Mouse (Mus musculus): ENCODE results near the gene Abhd17b. TPM values are rescaled to one million over a fixed set of nuclear protein-coding genes. Genes with fewer than 3 reads are reported as not detected.
A peak's percentile ranks its signal among the peaks of the same experiment; 100 is the strongest.

Abhd17b gene
- total and polyA plus RNA-seq, 2 experiments from 2014 or later = 55.5 to 58.6 TPM

DNA sequence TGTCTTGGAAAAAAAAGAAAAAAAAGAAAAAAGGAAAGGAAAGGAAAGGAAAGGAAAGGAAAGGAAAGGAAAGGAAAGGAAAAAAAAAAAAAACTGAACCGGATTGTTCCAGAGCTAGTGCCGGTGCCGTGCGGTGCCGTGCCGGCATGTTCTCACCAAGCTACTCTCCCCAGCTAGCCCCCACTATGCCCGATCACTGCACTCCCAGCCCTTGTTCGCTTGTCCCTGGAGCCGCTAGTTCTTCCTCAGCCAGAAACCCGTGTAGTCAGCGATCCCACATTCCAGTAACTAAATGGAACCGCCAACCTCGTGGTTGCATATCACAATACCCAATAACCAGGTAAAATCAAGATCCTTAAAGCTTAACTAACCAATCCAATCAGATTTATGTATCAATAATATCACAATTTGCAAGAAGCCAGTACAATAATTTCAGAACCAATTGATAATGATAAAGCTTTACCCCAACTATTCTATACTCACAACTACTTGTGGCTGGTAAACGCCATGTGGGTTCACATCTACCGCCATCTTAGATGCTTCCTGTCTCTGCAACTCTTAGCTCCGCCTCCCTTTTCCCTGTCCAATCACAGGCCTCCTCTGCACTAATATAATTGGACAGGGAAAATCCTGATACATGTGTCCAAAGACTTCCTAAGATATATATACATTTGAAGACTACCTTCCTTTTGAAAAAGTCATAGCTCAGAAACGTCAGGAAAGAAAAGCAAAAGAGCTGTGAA lies 21.5 kb downstream of the Abhd17b start:
- DNase-seq (ENCODE audit: low spot score) (no peak), ATAC-seq (no peak)
- H3K27ac ChIP-seq = no peak overlapping the region
- TF ChIP-seq CTCF (IDR thresholded peaks at IDR 0.05; ENCODE audit: low read depth) = no peak
- no peak overlapping the region for H3K9ac ChIP-seq (replicated peaks; ENCODE audit: low read length)
- no peaks in the 10 kb centered on the region for H3K9me3 ChIP-seq (ENCODE audit: low read length)
- H3K27me3 ChIP-seq (ENCODE audit: insufficient read depth, low read length) = no peaks in the 10 kb centered on the region
- no peak overlapping the region for H3K4me2 ChIP-seq (ENCODE audit: low read depth, low read length)
- 97% methylated on average over 17 of the region's 17 CpGs for WGBS
- no peak overlapping the region for H3K4me3 ChIP-seq (ENCODE audit: low read length)
- H3K36me3 ChIP-seq (ENCODE audit: insufficient read depth, low read length) = no peaks in the 10 kb centered on the region
- H3K4me1 ChIP-seq (ENCODE audit: insufficient read depth, low read length) = no peaks in the 10 kb centered on the region

DNA sequence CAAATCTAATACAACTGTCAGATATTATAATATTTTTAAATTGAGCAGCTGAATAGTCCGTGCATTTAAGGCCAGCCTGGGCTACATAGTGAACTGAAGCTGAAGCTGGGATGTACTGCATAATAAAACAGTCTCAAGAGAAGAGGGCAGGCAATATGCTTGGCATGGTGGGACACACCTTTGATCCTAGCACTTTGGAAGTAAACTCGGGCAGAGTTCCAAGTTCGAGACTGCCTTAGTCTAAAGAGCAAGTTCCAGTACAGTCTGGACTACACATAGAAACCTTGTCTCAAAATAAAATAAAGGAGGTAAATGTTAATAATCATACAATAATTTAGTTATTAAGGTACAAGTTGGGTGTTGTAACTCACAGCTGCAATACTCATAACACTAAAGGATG lies 27.1 kb downstream of the Abhd17b start:
- H3K4me1 ChIP-seq (ENCODE audit: insufficient read depth, low read length) = no peaks in the 10 kb centered on the region
- no peak overlapping the region for H3K4me3 ChIP-seq (ENCODE audit: low read length)
- TF ChIP-seq CTCF (IDR thresholded peaks at IDR 0.05; ENCODE audit: low read depth) = no peak
- no peak overlapping the region for H3K9ac ChIP-seq (replicated peaks; ENCODE audit: low read length)
- H3K36me3 ChIP-seq (ENCODE audit: insufficient read depth, low read length) = peaks cover 12% of the 10 kb centered on the region
- H3K27ac ChIP-seq = no peak overlapping the region
- no peak overlapping the region for H3K4me2 ChIP-seq (ENCODE audit: low read depth, low read length)
- WGBS = 92% methylated on average over 3 of the region's 3 CpGs
- ATAC-seq (no peak), DNase-seq (ENCODE audit: low spot score) (no peak)
- no peaks in the 10 kb centered on the region for H3K27me3 ChIP-seq (ENCODE audit: insufficient read depth, low read length)
- no peaks in the 10 kb centered on the region for H3K9me3 ChIP-seq (ENCODE audit: low read length)

DNA sequence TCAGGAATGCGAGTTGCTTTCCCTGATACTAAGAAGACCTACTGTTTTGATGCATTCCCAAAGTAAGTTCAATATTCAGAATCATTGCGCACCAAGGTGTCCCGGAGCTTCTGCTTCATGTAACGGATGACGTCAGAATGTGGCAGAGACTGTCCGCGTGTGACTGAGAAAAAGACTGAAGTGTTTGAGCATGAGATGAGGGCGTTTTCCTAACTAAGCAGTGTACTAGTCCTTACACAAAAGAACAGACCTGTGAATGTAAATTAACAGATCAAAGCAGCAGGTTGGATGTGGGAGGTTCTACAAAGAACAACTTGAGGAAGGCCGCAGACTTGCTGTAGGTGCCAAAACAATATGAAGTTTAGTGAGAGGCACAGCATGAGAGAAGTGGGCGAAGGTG lies 28.0 kb downstream of the Abhd17b start:
- 94% methylated on average over 10 of the region's 10 CpGs for WGBS

DNA sequence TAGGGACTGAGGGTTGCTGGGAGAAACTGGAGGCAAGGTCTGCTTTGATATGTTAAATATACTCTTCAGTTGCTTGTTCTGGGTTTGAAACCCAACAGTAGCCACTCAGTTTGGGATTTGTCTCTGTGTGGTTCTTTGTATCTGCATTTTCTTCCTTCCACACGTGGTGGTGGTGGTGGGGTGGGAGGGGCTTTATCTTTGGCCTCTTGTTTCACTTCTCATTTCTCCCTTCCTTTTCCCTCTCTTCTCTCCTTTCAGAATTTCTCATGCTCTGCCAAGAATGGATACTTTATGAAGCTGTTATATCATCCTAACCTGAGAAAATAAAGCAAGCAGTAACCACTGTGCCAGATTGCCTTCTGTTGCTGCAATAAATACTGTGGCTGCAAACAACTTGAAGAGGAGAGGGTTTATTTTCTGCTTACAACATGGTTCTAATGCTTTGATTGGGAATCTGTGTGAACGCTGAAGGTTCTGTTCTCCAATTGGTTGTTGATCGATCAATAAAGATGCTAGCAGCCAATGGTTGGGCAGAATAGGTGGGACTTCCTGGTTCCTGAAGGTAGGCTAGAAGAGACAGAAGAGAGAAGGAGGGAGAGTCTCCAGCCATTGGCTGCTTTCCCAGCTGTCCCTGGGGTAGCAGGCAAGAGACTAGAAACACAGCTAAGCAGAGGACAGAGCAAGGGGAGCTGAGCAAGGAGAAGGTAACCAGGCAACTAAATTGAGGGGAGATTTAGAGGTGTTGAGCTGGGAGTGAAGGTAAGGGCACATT lies 60.5 kb downstream of the Abhd17b start:
- DNase-seq (ENCODE audit: low spot score) = peak; percentile 42
- no peak overlapping the region for H3K4me3 ChIP-seq (ENCODE audit: low read length)

More for the DNA sequence above, 28.0 kb downstream of the Abhd17b start:
- Histone ChIP-seq H3K4me3 (ENCODE audit: low read length) (no peak overlapping the region), H3K9me3 (ENCODE audit: low read length) (no peaks in the 10 kb centered on the region), H3K27ac (no peak overlapping the region), H3K27me3 (ENCODE audit: insufficient read depth, low read length) (no peaks in the 10 kb centered on the region), H3K4me2 (ENCODE audit: low read depth, low read length) (no peak overlapping the region), H3K36me3 (ENCODE audit: insufficient read depth, low read length) (peaks cover 12% of the 10 kb centered on the region), H3K4me1 (ENCODE audit: insufficient read depth, low read length) (no peaks in the 10 kb centered on the region), H3K9ac (replicated peaks; ENCODE audit: low read length) (no peak overlapping the region)
- no peak for TF ChIP-seq CTCF (IDR thresholded peaks at IDR 0.05; ENCODE audit: low read depth)
- no peak for DNase-seq (ENCODE audit: low spot score)
- ATAC-seq = no peak

DNA sequence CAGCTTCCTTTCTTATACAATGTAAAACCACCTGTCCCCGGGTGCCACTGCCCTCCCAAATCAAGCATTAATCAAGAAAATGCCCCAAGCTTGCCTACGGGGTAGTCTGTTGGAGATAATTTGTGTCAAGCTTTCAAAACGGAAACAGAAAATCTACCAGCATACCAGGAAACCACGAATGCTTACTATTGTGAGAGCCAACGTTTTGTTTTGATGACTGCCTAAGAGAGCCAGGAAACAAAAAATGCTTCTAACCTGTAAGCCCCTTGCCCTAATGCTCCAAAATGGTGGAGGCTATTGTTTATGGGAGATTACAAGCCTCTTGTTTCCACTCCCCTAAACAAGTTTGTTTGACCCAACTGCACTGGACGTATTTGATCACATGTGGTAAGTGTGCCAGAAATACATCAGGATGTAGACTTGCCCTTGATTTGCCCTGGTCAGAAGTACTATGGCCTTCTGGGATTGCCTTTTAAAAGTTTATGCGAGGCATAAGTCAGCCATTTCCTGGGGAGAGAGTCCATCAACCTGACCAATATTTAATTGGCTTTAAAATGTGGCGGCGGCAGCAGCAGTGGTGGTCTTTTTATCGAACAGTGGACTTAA lies 61.4 kb downstream of the Abhd17b start:
- ATAC-seq (no peak), DNase-seq (ENCODE audit: low spot score) (no peak)
- H3K9me3 ChIP-seq (ENCODE audit: low read length) = no peaks in the 10 kb centered on the region
- no peaks in the 10 kb centered on the region for H3K27me3 ChIP-seq (ENCODE audit: insufficient read depth, low read length)
- no peak for TF ChIP-seq CTCF (IDR thresholded peaks at IDR 0.05; ENCODE audit: low read depth)
- H3K9ac ChIP-seq (replicated peaks; ENCODE audit: low read length) = no peak overlapping the region
- no peaks in the 10 kb centered on the region for H3K36me3 ChIP-seq (ENCODE audit: insufficient read depth, low read length)
- no peak overlapping the region for H3K4me3 ChIP-seq (ENCODE audit: low read length)
- no peaks in the 10 kb centered on the region for H3K4me1 ChIP-seq (ENCODE audit: insufficient read depth, low read length)
- WGBS = 71% methylated on average over 10 of the region's 10 CpGs
- no peak overlapping the region for H3K4me2 ChIP-seq (ENCODE audit: low read depth, low read length)
- no peak overlapping the region for H3K27ac ChIP-seq

More for the DNA sequence above, 60.5 kb downstream of the Abhd17b start:
- no peak for TF ChIP-seq CTCF (IDR thresholded peaks at IDR 0.05; ENCODE audit: low read depth)
- no peaks in the 10 kb centered on the region for H3K4me1 ChIP-seq (ENCODE audit: insufficient read depth, low read length)
- no peaks in the 10 kb centered on the region for H3K36me3 ChIP-seq (ENCODE audit: insufficient read depth, low read length)
- H3K27me3 ChIP-seq (ENCODE audit: insufficient read depth, low read length) = no peaks in the 10 kb centered on the region
- WGBS = 80% methylated on average over 3 of the region's 3 CpGs
- H3K27ac ChIP-seq = no peak overlapping the region
- no peak overlapping the region for H3K9ac ChIP-seq (replicated peaks; ENCODE audit: low read length)
- ATAC-seq = peak; percentile 82
- H3K9me3 ChIP-seq (ENCODE audit: low read length) = no peaks in the 10 kb centered on the region
- no peak overlapping the region for H3K4me2 ChIP-seq (ENCODE audit: low read depth, low read length)

DNA sequence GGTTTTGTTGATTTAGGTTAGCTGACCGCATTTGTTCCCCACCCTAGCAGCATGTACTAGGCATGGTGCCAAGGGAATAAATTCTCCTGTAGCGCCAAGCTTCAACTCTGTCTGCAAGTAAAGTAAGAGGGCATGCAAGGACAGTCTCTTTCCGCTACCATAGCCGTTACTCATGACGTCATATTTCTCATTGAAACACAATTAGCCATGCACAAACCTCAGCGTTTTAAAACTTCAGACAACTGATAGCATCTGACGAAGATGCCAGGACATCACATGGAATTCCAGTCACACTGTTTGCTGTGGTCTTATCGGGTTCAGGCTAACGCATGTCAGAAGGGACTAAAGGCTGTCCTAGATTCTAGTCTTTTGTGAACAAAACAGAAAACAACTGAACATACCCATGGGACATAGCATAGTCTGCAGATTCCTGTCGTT lies 62.0 kb downstream of the Abhd17b start:
- WGBS = 51% methylated on average over 10 of the region's 10 CpGs
- no peak overlapping the region for H3K4me3 ChIP-seq (ENCODE audit: low read length)
- H3K4me1 ChIP-seq (ENCODE audit: insufficient read depth, low read length) = no peaks in the 10 kb centered on the region
- no peaks in the 10 kb centered on the region for H3K9me3 ChIP-seq (ENCODE audit: low read length)
- H3K9ac ChIP-seq (replicated peaks; ENCODE audit: low read length) = no peak overlapping the region
- no peak for TF ChIP-seq CTCF (IDR thresholded peaks at IDR 0.05; ENCODE audit: low read depth)
- no peak overlapping the region for H3K4me2 ChIP-seq (ENCODE audit: low read depth, low read length)
- H3K27me3 ChIP-seq (ENCODE audit: insufficient read depth, low read length) = no peaks in the 10 kb centered on the region
- no peak for ATAC-seq
- H3K27ac ChIP-seq = no peak overlapping the region
- no peaks in the 10 kb centered on the region for H3K36me3 ChIP-seq (ENCODE audit: insufficient read depth, low read length)
- peak; percentile 31 for DNase-seq (ENCODE audit: low spot score)
